In genomic region chr9:70018879-70019278, GRCm38 (mm10) we compare ENCODE assay signal across 12 mouse cellular contexts. TPM values are rescaled to one million over a fixed set of nuclear protein-coding genes. Genes with fewer than 3 reads are reported as not detected.
DNase-seq lines count a peak whose midpoint lies in the region; ATAC-seq and TF ChIP-seq lines count a peak whose summit lies in the region.
"Had no signal": no experiment of that assay in that cellular context is flagged by ENCODE, and none has a peak within 500 bp of the region (broad histone marks: within the 10 kb centered on the region; RNA-seq: fewer than 3 reads in every experiment).

No protein-coding gene starts in this region.

- H3K27me3 ChIP-seq in hindbrain, postnatal 0 days (ENCODE audit: insufficient read depth, low read length): no peaks in the 10 kb centered on the region
- H3K27me3 ChIP-seq in hindbrain, embryonic 16.5 days (replicated peaks; ENCODE audit: control insufficient read depth, insufficient read depth, low read length): no peaks in the 10 kb centered on the region
- H3K27me3 ChIP-seq in midbrain, postnatal 0 days (ENCODE audit: insufficient read depth, low read length): no peaks in the 10 kb centered on the region
- H3K27me3 ChIP-seq in midbrain, embryonic 15.5 days (replicated peaks): no peaks in the 10 kb centered on the region
- H3K27me3 ChIP-seq: midbrain, embryonic 12.5 days had no signal

- no peak for ATAC-seq in hindbrain, postnatal 0 days
- ATAC-seq in hindbrain, embryonic 16.5 days: no peak
- ATAC-seq in midbrain, postnatal 0 days (ENCODE audit: low FRiP score): no peak
- ATAC-seq in midbrain, embryonic 15.5 days (replicated peaks): no peak

- H3K4me2 ChIP-seq in hindbrain, postnatal 0 days (ENCODE audit: low read depth, low read length): no peak overlapping the region
- no peak overlapping the region for H3K4me2 ChIP-seq in hindbrain, embryonic 16.5 days (ENCODE audit: low read length)
- H3K4me2 ChIP-seq in midbrain, postnatal 0 days (ENCODE audit: low read depth, low read length, poor library complexity, severe bottlenecking): no peak overlapping the region
- H3K4me2 ChIP-seq in midbrain, embryonic 15.5 days: no peak overlapping the region
- H3K4me2 ChIP-seq: midbrain, embryonic 12.5 days had no signal

- H3K27ac ChIP-seq in hindbrain, postnatal 0 days: no peak overlapping the region
- no peak overlapping the region for H3K27ac ChIP-seq in hindbrain, embryonic 16.5 days (ENCODE audit: low read depth, low read length)
- H3K27ac ChIP-seq in midbrain, postnatal 0 days (ENCODE audit: low read depth, low read length): no peak overlapping the region
- no peak overlapping the region for H3K27ac ChIP-seq in midbrain, embryonic 15.5 days
- H3K27ac ChIP-seq: midbrain, embryonic 12.5 days had no signal

- H3K9ac ChIP-seq in hindbrain, postnatal 0 days (replicated peaks; ENCODE audit: low read length): no peak overlapping the region
- no peak overlapping the region for H3K9ac ChIP-seq in hindbrain, embryonic 16.5 days (ENCODE audit: low read depth, low read length)
- no peak overlapping the region for H3K9ac ChIP-seq in midbrain, postnatal 0 days (replicated peaks; ENCODE audit: low read length, poor library complexity, severe bottlenecking)
- no peak overlapping the region for H3K9ac ChIP-seq in midbrain, embryonic 15.5 days
- H3K9ac ChIP-seq: midbrain, embryonic 12.5 days had no signal

- peaks cover 3% of the 10 kb centered on the region for H3K36me3 ChIP-seq in hindbrain, postnatal 0 days (ENCODE audit: insufficient read depth, low read length)
- H3K36me3 ChIP-seq in hindbrain, embryonic 16.5 days (ENCODE audit: control insufficient read depth, insufficient read depth, low read length): peaks cover 4% of the 10 kb centered on the region
- H3K36me3 ChIP-seq in midbrain, postnatal 0 days (ENCODE audit: insufficient read depth, low read length): peaks cover 4% of the 10 kb centered on the region; the same call in 1 of the 2 replicates
- 0 out of 2 replicates have a peak, but pooled peaks cover 3% of the 10 kb centered on the region for H3K36me3 ChIP-seq in midbrain, embryonic 15.5 days (replicated peaks)

- H3K9me3 ChIP-seq in hindbrain, postnatal 0 days (ENCODE audit: low read length): no peaks in the 10 kb centered on the region
- no peaks in the 10 kb centered on the region for H3K9me3 ChIP-seq in hindbrain, embryonic 16.5 days (ENCODE audit: control insufficient read depth, low read length)
- no peaks in the 10 kb centered on the region for H3K9me3 ChIP-seq in midbrain, postnatal 0 days (ENCODE audit: low read length)
- no peaks in the 10 kb centered on the region for H3K9me3 ChIP-seq in midbrain, embryonic 15.5 days
- H3K9me3 ChIP-seq: midbrain, embryonic 12.5 days had no signal

- peak; percentile 52 for DNase-seq in hindbrain, postnatal 0 days (ENCODE audit: low spot score)
- DNase-seq in midbrain, postnatal 0 days (ENCODE audit: low spot score): peak; percentile 49
- peak; percentile 50 for DNase-seq in embryo, embryonic 10.5 days (ENCODE audit: low spot score)
- no peak for DNase-seq in ovary, postnatal 10 days (ENCODE audit: low spot score)
- DNase-seq in neural tube, embryonic 10.5 days (ENCODE audit: extremely low spot score, low spot score): no peak
- DNase-seq in spleen, postnatal 4 days (ENCODE audit: low spot score in 2 of 2): no peak
- DNase-seq: cerebellum, adult 11 months had no signal

- H3K4me1 ChIP-seq in hindbrain, postnatal 0 days (ENCODE audit: insufficient read depth, low read length): 0 out of 2 replicates have a peak, but pooled peaks cover under 1% of the 10 kb centered on the region
- H3K4me1 ChIP-seq in hindbrain, embryonic 16.5 days (ENCODE audit: control insufficient read depth, insufficient read depth, low read depth, low read length): peaks cover 4% of the 10 kb centered on the region
- H3K4me1 ChIP-seq in midbrain, postnatal 0 days (ENCODE audit: insufficient read depth, low read length): no peaks in the 10 kb centered on the region
- H3K4me1 ChIP-seq in midbrain, embryonic 15.5 days: peaks cover 9% of the 10 kb centered on the region

- TF ChIP-seq CTCF in hindbrain, postnatal 0 days (IDR thresholded peaks at IDR 0.05; ENCODE audit: low read depth): peak; percentile 64
- TF ChIP-seq CTCF in midbrain, postnatal 0 days (IDR thresholded peaks at IDR 0.05): peak; percentile 75

- no peak overlapping the region for H3K4me3 ChIP-seq in hindbrain, postnatal 0 days (ENCODE audit: low read length)
- no peak overlapping the region for H3K4me3 ChIP-seq in hindbrain, embryonic 16.5 days (ENCODE audit: low read length)
- no peak overlapping the region for H3K4me3 ChIP-seq in midbrain, postnatal 0 days (ENCODE audit: low read depth, low read length)
- no peak overlapping the region for H3K4me3 ChIP-seq in midbrain, embryonic 15.5 days
- H3K4me3 ChIP-seq: midbrain, embryonic 12.5 days had no signal

RNA-seq across cellular contexts. Expression of gene Gtf2a2, which starts 6.5 kb away (rescaled TPM):
- total RNA-seq in hindbrain, postnatal 0 days (2014; rRNA removed): 81.5 and 84.2 TPM in 2 replicates
- polyA plus RNA-seq in hindbrain, postnatal 0 days (2015; fragmentation: Nextera tagmentation; extraction: Ambion mirVana): 239 TPM in 2 replicates
- polyA plus RNA-seq in hindbrain, embryonic 16.5 days (2015; fragmentation: Nextera tagmentation; extraction: Ambion mirVana): 171 and 196 TPM in 2 replicates
- 104 and 116 TPM in 2 replicates for total RNA-seq in midbrain, postnatal 0 days (2014; rRNA removed)
- polyA plus RNA-seq in midbrain, postnatal 0 days (2015; fragmentation: Nextera tagmentation; extraction: Ambion mirVana): 213 and 236 TPM in 2 replicates
- 172 and 177 TPM in 2 replicates for polyA plus RNA-seq in midbrain, embryonic 15.5 days (2015; fragmentation: Nextera tagmentation; extraction: Ambion mirVana)

RNA-seq across cellular contexts. Expression of gene Gcnt3, which starts 19.0 kb away (rescaled TPM):
- not detected in 2 replicates for total RNA-seq in hindbrain, postnatal 0 days (2014; rRNA removed)
- 0.03 TPM in 1 of 2 replicates, not detected in the other for polyA plus RNA-seq in hindbrain, postnatal 0 days (2015; fragmentation: Nextera tagmentation; extraction: Ambion mirVana)
- polyA plus RNA-seq in hindbrain, embryonic 16.5 days (2015; fragmentation: Nextera tagmentation; extraction: Ambion mirVana): 0.05 TPM in 1 of 2 replicates, not detected in the other
- 0.22 TPM in 1 of 2 replicates, not detected in the other for total RNA-seq in midbrain, postnatal 0 days (2014; rRNA removed)
- polyA plus RNA-seq in midbrain, postnatal 0 days (2015; fragmentation: Nextera tagmentation; extraction: Ambion mirVana): 0.04 TPM in 1 of 2 replicates, not detected in the other
- polyA plus RNA-seq in midbrain, embryonic 15.5 days (2015; fragmentation: Nextera tagmentation; extraction: Ambion mirVana): not detected in 2 replicates
- total RNA-seq: left cerebral cortex, postnatal 25 days had no signal
- polyA plus RNA-seq: heart, embryonic 14.5 days; midbrain, embryonic 12.5 days had no signal

RNA-seq across cellular contexts. Expression of gene Bnip2, which starts 29.6 kb away (rescaled TPM):
- total RNA-seq in hindbrain, postnatal 0 days (2014; rRNA removed): 33.2 and 43.0 TPM in 2 replicates
- polyA plus RNA-seq in hindbrain, postnatal 0 days (2015; fragmentation: Nextera tagmentation; extraction: Ambion mirVana): 44.3 and 48.5 TPM in 2 replicates
- 61.7 and 71.2 TPM in 2 replicates for polyA plus RNA-seq in hindbrain, embryonic 16.5 days (2015; fragmentation: Nextera tagmentation; extraction: Ambion mirVana)
- 41.5 and 63.6 TPM in 2 replicates for total RNA-seq in midbrain, postnatal 0 days (2014; rRNA removed)
- polyA plus RNA-seq in midbrain, postnatal 0 days (2015; fragmentation: Nextera tagmentation; extraction: Ambion mirVana): 45.9 and 48.0 TPM in 2 replicates
- 73.8 and 78.7 TPM in 2 replicates for polyA plus RNA-seq in midbrain, embryonic 15.5 days (2015; fragmentation: Nextera tagmentation; extraction: Ambion mirVana)

Comparison
In these comparisons a context has a peak if more than half of its experiments do, and no peak if none do; other contexts are left out.
1. DNase-seq: peak in hindbrain, postnatal 0 days (single experiment), midbrain, postnatal 0 days (single experiment) and embryo, embryonic 10.5 days (single experiment); none in ovary, postnatal 10 days (single experiment), neural tube, embryonic 10.5 days (single experiment) and spleen, postnatal 4 days (0 of 2).